Mouse (Mus musculus): Measurements from ENCODE around the gene Srgap1.
"Not testable (repeated sequence)": the region's sequence is repeated elsewhere in the genome, so short reads cannot be mapped to it uniquely, and the experiment has no call there.

The Srgap1 gene

DNA sequence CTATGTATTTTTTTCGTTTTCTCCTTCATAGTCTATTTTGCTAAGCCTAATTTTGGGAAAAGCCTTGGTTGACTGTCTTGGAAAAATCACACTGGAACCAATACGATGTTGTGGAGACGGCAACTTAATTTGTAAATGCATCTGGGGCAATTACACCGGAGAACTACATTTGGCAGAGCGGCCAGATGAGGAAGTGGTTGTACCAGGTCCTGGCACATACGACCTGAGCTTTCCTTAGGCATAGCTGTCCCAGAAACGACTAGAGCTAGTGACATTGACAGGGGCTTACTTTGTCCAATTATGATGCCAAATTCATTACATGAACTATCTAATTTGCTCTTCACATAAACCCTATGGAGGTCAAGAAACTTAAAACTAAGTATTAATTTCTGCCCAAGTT is 226.3 kb downstream of the Srgap1 start:
- no peak for DNase-seq (ENCODE audit: low spot score)

DNA sequence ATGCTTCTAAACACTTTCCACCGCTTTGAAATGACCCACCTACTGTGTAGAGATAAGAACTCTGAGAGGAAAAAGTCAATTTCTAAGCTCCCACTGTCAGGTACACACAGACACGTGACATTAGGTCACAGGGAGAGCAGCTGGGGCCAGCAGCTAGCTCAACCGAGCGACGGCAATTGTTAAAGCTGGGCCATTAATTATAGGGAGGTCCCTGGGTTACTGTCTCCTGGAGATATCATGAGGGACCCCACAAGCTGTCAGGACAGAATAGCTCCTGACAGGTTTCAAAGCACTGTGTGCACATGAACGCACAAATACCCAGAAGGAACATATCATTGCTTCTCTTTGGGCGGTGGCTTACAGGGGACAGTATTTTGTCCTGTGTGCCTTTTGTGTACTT is 229.1 kb downstream of the Srgap1 start:
- no peak for DNase-seq (ENCODE audit: low spot score)

DNA sequence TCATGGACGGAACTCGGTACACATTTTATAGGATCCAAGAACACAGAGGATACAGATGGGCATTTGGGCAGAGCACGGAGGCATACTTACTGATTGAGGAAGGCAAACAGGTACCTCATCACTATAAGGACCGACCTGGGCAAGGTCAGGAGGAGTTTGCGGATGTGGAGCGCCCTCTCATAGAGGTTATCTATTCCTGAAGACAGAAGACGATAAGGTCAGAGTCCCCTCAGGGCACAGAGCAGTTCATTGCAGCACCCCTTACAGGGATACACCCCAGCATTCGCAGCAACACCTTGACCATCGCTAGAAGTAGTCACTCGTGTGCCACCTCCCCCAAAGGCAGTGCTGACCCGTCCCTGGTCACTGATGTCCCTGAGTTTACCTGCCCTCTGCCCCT is 239.3 kb downstream of the Srgap1 start:
- no peak for DNase-seq (ENCODE audit: low spot score)

DNA sequence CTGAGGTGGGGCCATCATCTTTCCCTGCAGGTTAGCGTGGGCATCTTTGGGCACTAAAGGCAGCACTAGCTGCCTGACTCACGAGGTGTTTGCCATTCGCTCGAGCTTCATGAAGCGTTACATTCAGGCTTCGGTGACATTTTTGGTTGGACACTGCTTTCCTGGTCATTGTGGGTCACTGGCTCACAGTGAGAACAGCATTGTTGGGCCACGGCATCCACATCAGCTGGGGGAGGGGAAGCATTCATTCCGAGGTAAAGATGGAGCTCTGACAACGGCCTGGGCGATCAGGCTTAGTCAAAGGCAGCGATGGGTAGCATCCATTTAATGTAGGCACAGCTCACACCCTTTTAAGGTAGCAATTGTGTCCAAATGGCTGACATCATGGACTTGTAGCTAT is 240.3 kb downstream of the Srgap1 start:
- no peak for DNase-seq (ENCODE audit: low spot score)

DNA sequence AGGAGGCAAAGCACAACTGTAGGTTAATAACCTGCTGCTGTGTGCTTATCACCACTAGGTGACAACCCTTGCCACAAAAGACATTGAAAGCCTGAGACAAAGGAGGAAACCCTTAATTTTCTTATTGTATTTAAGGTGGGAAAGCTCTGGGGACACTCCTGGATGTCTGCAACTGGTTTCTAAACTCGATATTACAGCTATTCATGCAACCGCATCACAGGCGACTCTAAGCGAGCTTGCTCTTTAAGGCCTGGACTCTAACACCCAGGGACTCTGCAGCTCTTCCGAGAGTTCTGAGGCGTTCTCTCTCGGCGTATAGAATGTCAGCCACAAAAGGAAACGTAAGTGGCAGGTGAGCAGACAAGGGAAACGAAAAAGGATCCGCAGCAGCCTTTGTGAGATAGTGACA is 241.2 kb downstream of the Srgap1 start:
- no peak for DNase-seq (ENCODE audit: low spot score)

DNA sequence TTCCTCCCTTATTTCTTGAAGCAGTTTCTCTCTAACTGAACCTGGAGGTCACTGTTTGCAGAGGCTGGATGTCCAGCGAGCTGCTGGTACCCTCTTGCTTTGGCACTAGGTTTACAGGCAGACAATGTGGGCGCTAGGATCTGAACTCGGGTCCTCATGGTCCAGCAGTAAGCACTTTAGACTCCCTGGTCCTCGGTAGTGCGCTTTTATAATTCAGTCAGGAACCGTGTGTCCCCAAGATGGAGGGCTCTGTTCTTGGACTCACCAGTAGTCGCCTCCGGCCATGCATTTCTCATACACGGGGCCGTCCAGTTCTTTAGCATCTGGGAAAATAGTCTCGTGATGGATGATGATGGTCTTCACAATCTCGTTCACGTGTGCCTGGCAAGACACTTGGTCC is 242.6 kb downstream of the Srgap1 start:
- DNase-seq (ENCODE audit: low spot score): no peak

DNA sequence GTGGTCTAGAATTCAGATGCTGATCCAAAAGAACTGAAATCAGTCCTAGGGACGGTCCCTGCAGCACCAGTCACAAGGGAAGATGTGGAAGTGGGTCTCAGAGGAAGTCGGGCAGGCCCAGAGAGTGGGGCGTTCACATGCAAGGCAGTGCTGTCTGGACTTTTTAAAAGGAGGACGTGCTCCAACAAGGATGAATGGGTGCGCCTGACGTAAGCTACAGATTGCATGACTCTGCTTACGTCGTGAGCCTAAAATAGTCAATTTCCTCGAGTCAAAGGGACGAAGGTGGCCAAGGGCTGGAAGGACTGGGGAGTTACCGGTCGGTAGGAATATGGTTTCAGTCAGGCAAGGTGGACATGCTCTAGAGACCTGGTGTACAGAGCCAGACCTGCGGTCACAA is 247.1 kb downstream of the Srgap1 start:
- no peak for DNase-seq (ENCODE audit: low spot score)

DNA sequence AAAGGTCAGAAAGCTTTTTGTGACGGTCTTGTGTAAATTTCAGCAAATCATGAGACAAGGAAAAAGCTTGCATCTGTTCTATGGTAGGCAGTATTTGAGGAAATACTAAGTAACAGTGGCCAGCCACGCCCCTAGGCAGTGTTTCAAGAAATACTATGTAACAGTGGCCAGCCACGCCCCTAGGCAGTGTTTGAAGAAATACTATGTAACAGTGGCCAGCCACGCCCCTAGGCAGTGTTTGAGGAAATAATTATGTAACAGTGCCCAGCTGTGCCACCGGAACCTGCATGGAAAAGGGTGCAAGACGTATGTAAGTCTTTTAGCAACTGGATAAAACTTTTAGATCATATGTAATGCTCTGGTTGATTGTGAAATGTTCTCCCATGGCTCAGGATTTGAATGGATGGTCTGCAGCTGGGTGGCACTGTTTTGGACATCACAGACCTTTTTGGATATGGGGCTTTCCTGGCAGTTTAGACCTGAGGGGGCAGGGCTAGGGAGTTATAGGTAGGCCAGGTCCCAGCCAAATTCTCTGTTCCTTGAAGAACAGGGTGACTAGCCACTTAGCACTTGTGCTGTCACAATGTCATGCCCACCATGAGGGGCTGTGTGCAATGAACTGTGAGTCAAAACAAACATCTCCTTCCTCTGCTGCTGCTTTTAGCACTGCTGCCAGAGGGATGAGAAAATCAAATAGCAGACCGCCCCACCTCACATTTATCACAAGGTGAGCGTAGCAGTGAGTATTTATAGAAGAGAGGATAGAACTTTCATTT is 250.9 kb downstream of the Srgap1 start:
- DNase-seq (ENCODE audit: low spot score): peak; percentile 84

DNA sequence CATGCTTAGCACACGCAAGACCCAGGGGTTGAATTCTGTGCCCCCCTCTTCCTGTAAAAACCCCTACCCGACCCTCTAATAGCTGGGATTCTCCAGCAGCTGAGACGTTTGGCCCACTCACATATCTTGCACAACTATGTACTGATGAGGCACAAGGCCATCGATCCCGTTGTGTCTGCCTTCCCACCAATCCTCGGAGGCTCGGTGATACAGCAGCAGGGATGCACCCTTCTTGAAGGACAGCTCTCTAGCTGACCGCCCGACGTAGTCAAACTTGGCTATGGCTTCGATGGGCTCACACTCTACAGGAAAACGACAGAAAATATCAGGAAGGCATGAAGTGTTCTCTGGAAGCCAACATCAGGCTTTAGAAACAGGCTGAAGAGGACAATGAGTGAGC is 252.6 kb downstream of the Srgap1 start:
- no peak for DNase-seq (ENCODE audit: low spot score)

DNA sequence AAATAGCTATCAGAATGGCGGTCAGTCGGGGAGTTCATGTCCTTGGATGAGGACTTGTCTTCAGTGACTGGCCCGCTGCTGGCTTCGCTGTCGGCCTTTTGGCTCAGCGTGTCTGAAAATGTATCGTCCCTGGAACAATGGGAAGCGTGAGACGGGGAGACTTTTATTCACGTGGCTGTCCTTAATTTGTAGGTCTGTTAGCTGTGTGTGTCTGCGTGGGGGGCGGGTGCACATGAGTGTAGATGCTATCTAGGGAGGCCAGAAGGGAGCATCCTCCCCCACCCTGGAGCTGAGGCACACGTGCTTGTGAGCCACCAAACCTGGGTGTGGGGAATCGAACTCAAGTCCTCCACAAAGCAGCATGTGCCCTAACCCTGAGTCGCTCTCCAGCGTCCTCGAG is 254.5 kb downstream of the Srgap1 start:
- DNase-seq (ENCODE audit: low spot score): no peak

DNA sequence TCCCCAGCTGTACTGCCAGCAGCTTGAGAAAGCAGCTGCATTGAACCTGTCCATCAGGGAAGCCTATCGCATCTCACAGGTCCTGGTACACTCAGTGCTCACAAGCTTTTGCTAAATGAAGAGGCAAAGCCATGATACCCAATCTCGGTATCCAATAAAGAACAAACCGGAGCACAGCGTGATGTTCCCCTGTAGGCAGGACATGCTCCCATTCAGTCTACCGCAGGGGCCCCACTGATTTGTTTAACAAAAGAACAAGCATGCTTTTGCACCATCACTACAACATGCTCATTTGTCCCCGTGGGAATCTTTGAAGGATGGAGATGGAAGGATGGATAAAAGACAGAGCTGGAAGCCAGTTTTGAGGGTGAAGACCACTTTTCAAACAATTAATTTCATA is 257.0 kb downstream of the Srgap1 start:
- DNase-seq (ENCODE audit: low spot score): no peak

DNA sequence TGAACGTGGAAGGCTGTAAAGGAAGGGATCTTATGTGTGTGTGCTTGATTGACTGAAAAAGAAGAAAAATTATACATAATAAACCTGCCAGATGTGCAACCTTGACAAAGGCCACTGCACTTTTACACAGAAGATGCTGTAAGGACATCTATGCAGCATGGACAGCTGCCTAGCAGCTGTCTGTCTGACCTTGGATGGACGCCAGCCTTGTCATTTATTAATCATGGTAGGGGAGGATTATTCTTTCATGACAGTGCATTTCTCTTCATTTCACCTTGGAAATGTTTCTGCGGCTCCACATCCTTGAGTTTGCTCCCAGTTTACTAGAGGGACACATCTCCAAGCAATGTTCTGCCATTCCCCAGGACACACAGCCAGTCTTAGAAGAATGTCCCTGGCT is 258.6 kb downstream of the Srgap1 start:
- no peak for DNase-seq (ENCODE audit: low spot score)

DNA sequence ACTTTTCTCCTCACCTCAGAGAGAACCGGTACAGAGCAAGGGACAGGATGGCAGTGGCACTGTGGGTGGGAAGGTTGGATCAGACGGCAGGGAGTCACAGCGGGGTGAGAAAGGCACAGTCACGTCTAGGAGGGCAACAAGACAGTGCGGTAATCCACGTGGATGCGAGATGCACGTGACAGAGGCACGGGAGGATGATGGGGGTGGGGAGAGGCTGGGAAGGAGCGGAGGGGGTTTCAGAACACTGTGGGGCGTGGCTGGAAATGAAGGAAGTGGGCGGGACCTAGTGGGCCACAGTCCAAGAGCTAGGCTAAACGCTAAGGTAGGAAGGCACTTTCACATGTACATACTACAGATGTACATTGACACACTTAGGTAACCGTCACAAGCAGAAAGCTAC is 266.0 kb downstream of the Srgap1 start:
- DNase-seq (ENCODE audit: low spot score): peak; percentile 25

DNA sequence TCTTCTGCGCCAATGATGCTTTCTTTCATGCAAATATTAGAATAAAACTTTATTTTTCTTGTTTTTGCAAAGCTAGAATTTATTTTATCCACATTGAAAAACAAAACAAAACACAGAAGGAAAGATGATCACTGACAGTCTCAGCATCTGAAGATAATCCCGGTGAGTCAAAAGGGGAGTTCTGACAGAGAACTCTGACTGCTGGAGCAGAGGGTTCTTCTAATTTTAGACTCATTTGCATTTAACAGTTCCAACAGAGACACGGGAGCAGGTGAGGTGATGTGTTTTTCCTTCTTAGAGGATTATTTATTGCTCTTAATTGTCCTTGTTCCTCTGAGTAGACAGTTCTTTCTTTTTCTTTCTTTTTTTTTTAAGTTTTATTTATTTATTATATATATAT is 271.1 kb downstream of the Srgap1 start:
- DNase-seq (ENCODE audit: low spot score): no peak

DNA sequence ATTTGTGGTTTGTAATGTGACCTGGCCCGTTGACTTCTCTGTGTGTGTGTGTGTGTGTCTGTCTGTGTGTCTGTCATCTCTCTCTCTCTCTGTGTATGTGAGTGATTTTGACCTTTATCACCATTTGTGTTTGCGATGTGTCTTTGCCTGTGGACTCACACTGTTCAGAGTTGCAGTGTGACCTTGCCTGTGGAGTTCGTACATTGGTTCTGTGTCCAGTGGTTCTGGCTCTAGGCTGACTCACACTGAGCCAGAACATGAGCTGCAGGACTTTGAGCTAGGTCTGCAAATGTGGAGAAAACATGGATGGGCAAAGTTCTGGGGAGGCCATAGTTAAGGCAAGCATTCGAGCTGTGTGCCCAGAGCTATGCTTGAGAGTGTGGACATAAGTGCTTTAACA is 273.3 kb downstream of the Srgap1 start:
- DNase-seq (ENCODE audit: low spot score): no peak

DNA sequence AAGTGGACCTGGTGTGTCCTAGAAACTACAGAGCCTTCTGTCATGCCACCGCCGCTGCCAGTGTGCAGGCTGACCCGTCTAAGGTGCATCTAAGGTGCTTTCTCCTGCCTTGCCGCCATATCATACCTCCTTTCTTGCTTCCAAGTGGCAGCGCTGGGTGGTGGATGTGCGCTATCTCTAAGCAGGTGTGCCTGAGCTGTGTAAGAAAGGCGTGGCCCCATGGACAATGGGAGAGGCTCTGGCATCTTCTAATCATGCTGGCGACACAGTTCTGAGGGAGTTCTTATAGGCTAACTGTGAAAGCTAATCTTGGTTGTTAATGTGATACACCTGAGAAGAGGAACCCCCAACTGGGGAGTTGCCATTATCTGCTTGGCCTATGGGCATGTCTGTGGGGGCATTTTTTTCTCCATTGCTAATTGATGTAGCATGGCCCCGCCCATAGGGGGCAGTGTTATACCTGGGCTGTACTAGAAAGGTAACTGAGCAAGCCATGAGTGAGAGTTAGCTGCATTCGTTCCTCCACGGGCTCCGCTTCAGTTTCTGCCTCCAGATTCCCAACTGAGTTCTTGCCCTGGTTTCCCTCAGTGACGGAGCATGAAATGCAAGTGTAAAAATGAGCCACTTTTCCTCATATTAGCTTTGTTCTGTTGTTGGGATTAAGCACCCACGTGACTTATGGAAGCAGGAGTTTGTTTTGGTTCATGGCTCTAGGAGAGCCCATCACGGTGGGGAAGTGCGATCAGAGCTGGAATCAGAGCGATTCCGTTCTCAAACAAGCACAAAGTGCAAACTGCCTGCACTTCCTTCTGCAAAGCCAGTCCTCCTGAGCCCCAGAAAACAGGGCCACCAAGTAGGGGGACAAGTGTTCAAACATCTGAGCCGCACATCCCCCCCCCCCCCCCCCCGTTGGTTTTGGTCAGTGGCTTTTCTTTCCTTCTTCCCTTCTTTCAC is 276.2 kb downstream of the Srgap1 start:
- peak; percentile 37 for DNase-seq (ENCODE audit: low spot score)

DNA sequence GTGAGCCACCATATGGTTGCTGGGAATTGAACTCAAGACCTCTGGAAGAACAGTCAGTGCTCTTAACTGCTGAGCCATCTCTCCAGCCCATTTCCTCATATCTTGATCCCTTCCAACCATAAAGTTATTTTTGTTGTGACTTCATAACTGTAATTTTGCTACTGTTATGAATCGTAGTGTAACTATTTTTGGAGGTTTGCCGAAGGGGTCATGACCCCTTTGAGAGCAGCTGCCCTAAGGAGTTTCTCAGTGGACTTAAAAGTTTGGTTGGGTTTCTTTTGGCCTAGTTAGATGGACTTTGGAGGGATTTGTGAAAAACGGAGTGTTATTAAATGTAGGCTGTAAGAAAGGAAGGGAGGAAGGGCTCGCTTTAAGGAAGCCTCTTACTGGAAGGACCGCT is 277.4 kb downstream of the Srgap1 start:
- DNase-seq (ENCODE audit: low spot score): no peak

DNA sequence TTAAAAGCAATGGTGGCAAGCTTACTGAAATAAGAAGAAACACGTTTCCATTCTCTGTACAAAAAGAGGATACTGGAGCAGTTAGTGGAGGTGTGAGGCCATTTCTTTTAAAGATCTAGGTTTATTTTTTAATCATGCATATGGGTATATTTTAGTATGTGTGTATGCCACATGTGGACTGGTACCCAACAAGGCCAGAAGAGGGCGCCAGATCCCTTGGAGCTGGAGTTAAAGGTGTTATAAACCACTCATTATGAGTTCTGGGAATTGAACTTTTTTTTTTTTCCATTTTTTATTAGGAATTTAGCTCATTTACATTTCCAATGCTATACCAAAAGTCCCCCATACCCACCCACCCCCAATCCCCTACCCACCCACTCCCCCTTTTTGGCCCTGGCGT is 279.8 kb downstream of the Srgap1 start:
- not testable (repeated sequence) for DNase-seq (ENCODE audit: low spot score)

DNA sequence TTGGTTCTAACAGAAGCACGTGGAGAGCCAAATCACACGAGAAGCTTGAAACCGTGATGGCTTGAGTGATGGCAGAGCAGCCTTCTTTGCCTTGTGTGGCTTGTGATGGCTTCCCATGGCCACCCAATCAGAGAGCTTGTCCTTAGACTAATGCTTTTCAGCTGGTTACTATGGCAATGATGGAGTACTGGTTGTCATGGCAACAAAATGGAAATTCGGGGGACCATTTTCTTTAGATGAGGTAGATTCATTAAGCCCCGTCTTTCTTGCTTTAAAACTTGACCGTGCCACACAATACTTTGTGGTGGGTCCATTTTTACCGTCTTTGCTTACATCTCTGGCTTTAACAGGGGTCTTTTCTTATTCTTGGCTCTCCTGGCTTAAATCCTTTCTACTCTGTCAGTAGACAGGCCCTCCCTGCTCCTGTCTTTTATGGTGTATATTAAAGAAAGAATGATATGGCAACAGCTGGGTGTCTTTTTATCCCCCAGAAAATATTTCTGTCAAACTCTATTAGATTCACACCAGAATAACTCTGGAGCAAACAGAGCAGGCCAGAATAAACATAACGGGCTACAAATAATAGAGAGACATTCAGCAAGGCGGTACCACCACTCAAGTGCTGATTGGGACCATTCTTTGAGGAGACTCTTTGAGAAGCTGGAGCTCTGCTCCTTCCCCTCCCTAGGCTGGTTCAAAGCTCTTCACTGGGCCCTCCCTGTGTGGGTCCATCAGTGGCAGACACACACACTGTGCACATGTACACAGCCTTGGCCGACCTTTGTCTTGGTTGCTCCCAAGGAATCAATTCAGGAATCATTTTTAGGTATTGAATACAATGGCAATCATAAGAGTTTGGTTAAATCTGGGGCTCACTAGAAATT is 281.7 kb downstream of the Srgap1 start:
- DNase-seq (ENCODE audit: low spot score): no peak

DNA sequence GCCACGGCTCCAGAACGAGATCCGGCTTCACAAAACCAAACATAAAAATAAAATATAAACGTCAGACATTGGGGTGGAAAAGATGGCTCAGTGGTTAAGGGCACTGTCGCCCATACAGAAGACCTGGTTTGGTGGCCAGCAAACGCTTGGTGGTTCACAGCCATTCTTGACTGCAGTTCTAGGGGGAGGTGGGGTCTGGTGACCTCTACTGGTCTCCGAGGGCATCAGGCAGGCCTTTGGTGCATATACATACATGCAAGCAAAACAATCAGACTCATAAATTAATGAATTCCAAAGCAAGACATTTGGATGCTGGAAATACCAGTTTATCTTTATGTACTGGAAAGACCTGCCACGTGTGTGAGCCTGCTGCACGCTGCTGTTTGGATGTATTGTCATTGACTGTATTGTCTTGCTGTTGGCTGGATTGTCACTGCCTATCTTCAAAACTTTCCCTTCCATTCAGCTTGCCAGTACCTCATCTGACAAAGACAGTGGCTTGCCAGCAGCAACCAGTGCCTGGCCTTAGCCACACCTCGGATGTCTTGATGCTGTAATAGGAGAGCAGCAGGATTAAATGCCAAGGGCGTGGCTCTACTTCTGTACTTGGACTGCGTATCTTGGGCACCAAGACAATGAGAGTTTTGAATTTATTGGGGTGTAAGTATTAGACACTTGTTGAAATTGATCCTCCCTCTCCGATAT is 282.5 kb downstream of the Srgap1 start:
- no peak for DNase-seq (ENCODE audit: low spot score)

DNA sequence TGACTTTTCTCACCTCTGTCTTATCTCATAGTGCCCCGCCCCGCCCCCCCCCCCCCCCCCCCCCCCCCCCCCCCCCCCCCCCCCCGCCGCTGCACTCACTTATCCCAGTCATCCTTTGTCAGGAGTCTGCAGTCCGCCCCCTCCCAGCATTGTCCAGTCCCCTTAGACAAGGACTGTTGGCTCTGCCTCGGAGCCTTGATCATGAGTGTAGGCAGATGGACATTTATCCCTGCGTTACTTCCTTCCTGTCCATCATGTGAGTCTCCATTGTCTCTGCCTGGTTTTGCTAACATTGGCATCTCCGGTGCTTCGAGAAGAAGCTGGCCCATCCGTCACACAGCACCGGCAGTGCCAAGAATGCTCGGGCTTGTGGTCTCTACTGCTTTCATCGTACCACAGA is 283.9 kb downstream of the Srgap1 start:
- DNase-seq (ENCODE audit: low spot score): no peak

DNA sequence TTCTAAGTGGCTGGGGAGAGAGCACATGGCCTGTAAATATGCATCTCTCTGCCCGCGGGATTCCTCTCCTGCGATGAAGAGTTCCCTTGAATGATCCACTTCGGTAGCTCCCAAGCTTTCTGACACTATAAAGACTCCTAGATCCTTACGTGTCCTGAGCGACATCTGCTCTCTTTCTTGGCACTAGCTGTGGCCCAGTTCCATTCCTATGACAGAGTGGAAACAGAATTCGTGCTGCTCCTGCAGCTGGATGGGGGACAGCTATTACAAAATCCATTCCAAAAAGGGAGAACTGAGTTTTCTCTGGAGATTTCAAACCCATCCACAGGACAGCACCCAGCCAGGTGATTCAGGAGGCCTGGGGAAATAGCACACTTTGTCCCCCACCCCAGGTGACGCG is 285.0 kb downstream of the Srgap1 start:
- DNase-seq (ENCODE audit: low spot score): no peak

Data from lung, postnatal 25 days (tissue).